Mouse (Mus musculus) stomach, embryonic 15.5 days (tissue): ENCODE data around the gene Nkx2-2. TPM values are rescaled to one million over a fixed set of nuclear protein-coding genes. Genes with fewer than 3 reads are reported as not detected.

Source experiments
- ATAC-seq: fragments of 200-750 bp; cut with Nextera tagmentation; 2 replicates; pipeline ENCODE4 v1.8.0; 2017; ENCODE audit warnings: low read depth, moderate number of reproducible peaks, moderate TSS enrichment; ENCODE audit not compliant: insufficient read depth, low FRiP score
- H3K27ac ChIP-seq: fragments of 300-500 bp; sonication (generic); 2 replicates; pipeline ENCODE4 v1.5.1; 2015; ENCODE audit warnings: mild to moderate bottlenecking, inconsistent platforms
- H3K27me3 ChIP-seq: fragments of 300-500 bp; sonication (generic); replicated peaks from 2 replicates; pipeline ENCODE4 v1.6.1; 2015; ENCODE audit warnings: inconsistent platforms
- H3K36me3 ChIP-seq: fragments of 300-500 bp; sonication (generic); 2 replicates; pipeline ENCODE4 v1.6.1; 2015; ENCODE audit warnings: inconsistent platforms
- H3K4me1 ChIP-seq: fragments of 300-500 bp; sonication (generic); 2 replicates; pipeline ENCODE4 v1.6.1; 2015; ENCODE audit warnings: inconsistent platforms
- H3K4me2 ChIP-seq: fragments of 300-500 bp; sonication (generic); 2 replicates; pipeline ENCODE4 v1.6.1; 2015; ENCODE audit warnings: mild to moderate bottlenecking, inconsistent platforms
- H3K4me3 ChIP-seq: fragments of 300-500 bp; sonication (generic); replicated peaks from 2 replicates; pipeline ENCODE4 v1.5.1; 2015; ENCODE audit warnings: inconsistent platforms
- H3K9ac ChIP-seq: fragments of 300-500 bp; sonication (generic); 2 replicates; pipeline ENCODE4 v1.6.1; 2015; ENCODE audit warnings: inconsistent platforms
- H3K9me3 ChIP-seq: fragments of 300-500 bp; sonication (generic); 2 replicates; pipeline ENCODE4 v1.6.1; 2016; ENCODE audit warnings: inconsistent platforms
- WGBS: fragments of 180-500 bp; shearing (Covaris S2); methylation state at CpG from one replicate; pipeline ENCODE4 v1.1.7; 2015; 5-methylcytosine and 5-hydroxymethylcytosine counted together
- polyA plus RNA-seq: library from polyadenylated mRNA; unstranded; fragments of >200 nt; fragmentation: Nextera tagmentation; extraction: Ambion mirVana; gene quantifications from 2 replicates; pipeline ENCODE4 v1.2.1, GENCODE M21; 2015

The Nkx2-2 gene
- polyA plus RNA-seq = 3.5 and 6.0 TPM in 2 replicates

DNA sequence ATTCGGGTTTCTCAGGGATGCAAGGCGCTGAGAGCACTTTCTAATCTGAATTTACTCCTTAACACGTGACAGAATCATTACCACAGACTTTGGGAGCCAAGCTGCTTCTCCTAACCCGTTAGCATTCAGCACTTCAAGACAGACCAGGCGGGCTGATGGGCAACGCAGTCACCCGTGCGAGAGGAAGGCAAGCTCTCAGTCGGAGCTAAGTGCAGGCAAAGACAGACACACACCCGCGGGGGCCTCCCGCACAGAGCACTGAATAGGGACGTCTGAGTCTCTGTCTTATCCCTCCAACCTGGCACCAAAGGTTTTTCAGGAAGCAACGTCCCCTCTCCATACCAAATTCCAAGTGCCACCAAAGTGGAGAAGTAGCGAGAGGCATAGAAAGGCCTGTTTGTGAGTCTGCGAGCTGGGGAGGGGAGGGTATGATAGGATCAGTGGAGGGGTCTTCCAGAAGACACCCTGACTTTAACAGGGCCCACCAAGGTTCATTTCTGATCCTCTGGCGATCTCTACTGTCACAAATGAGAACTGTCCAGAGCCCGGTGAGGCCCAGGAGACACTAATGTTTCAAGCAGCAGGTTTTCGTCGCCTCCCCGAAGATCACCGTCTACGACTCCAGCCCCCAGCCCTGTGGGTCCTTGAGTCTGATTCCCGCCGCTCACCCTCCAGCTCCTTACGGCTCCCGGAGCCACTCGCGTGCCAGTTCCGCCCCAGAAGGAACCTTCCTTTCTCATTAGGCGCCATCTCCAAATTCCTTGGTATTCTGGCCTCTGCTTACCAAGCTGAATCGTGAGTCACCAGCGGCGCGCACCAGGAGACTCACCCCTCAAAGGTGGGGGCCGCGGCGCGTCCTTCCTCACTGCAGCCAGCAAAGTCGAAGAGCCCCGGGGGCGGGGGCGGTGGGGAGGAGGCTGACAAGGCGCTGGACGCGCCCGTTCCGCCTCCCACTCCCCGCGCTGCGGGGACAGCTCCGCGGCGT is at the start of gene Nkx2-2:
Nkx2-2 (minus strand) TSS at position 973 of the 985 bp plus-strand sequence.
- WGBS = under 1% methylated on average over 53 of the region's 54 CpGs
- Histone ChIP-seq H3K4me3 (peak within 1 kb of the TSS; percentile 39), H3K9me3 (no peaks in the 10 kb centered on the region), H3K9ac (no peak within 1 kb of the TSS), H3K27ac (peak within 1 kb of the TSS; percentile 16; the same call in 1 of the 2 replicates), H3K36me3 (no peaks in the 10 kb centered on the region), H3K4me2 (peak within 1 kb of the TSS; percentile 64), H3K4me1 (peaks cover 22% of the 10 kb centered on the region), H3K27me3 (peaks cover 83% of the 10 kb centered on the region)
- ATAC-seq = no peak

DNA sequence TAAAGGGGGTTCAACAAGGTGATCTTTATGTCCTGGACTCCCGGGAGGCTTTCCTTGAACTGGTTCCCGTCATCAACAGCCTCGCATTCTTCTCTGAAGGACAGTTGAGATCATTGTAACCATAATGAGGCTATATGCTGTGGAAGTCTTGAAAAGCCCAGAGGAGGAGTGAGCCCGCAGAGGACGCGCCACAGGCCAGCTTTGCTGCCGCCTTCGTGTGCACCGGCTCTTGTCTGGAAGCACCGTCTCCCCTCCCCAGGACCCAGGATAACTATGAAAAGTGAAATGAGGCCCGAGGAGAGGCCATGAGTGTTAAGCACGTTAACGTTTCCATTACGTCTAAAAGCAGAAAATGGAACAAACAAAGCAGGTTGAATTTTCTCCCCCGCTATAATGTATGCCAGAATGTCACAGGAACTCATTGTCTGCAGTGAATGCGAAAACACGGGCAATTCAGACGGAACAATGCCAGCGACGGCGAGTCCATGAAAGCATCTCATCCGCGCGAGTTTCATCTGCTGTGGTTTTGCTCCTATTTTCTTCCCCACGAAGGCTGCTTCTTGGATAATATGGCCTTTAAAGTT is 41.8 kb upstream of the Nkx2-2 start:
- Histone ChIP-seq H3K27ac (no peak overlapping the region), H3K9ac (no peak overlapping the region), H3K9me3 (no peaks in the 10 kb centered on the region), H3K4me1 (no peaks in the 10 kb centered on the region), H3K27me3 (no peaks in the 10 kb centered on the region), H3K36me3 (no peaks in the 10 kb centered on the region), H3K4me2 (no peak overlapping the region), H3K4me3 (no peak overlapping the region)
- 87% methylated on average over 25 of the region's 25 CpGs for WGBS
- ATAC-seq = no peak

DNA sequence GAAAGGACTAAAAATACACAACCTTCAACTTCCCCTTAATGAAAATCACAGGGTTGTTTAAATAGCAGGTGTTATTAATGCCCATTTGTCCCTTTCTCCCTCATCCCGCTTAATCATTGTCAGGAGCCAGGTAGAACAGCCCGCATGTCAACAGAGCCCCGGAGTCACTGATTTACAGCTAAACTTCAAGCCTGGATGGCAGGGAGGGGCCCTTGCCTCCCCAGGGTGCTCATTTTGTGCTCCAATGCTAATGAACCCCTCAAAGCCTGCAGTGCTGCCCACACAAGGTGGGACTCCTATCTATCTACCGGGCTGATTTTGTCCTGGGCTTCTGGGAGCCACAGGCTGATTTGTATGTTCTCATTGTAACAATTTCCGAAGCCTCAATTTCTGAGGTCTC is 37.1 kb upstream of the Nkx2-2 start:
- H3K36me3 ChIP-seq = no peaks in the 10 kb centered on the region
- H3K4me2 ChIP-seq = no peak overlapping the region
- no peak overlapping the region for H3K4me3 ChIP-seq
- no peaks in the 10 kb centered on the region for H3K27me3 ChIP-seq
- no peaks in the 10 kb centered on the region for H3K9me3 ChIP-seq
- H3K27ac ChIP-seq = no peak overlapping the region
- peak; percentile 47; the same call in 1 of the 2 replicates for ATAC-seq
- no peaks in the 10 kb centered on the region for H3K4me1 ChIP-seq
- 32% methylated on average over 5 of the region's 5 CpGs for WGBS
- no peak overlapping the region for H3K9ac ChIP-seq

DNA sequence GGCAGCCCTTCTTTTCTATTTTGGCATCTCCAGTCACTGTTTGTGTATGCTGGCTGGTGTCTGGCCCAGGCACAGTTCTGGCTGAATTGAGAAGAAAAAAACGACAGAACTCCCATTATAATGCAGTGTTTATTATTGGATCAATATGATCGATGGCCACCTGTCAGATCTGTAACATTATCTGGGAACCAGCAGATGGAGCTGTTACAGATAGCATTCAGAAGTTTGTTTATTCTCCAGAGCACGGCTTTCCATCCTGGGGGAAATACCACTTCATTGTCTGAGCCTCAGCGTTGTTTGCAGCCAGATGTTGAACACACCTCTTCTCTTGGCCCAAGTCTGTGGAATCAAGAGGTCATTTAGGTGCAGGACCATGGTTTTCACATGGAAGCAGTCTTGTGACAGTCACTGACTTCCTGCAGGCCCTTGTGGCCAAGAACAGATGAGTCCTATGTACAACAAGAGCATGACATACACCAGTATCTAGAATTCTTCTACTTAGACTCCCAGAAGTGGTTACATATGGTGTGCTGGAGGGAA is 11.1 kb upstream of the Nkx2-2 start:
- no peaks in the 10 kb centered on the region for H3K36me3 ChIP-seq
- no peak overlapping the region for H3K4me2 ChIP-seq
- no peaks in the 10 kb centered on the region for H3K27me3 ChIP-seq
- no peaks in the 10 kb centered on the region for H3K4me1 ChIP-seq
- H3K9ac ChIP-seq = no peak overlapping the region
- ATAC-seq = no peak
- WGBS = 8% methylated on average over 4 of the region's 4 CpGs
- no peaks in the 10 kb centered on the region for H3K9me3 ChIP-seq
- H3K27ac ChIP-seq = no peak overlapping the region
- no peak overlapping the region for H3K4me3 ChIP-seq

DNA sequence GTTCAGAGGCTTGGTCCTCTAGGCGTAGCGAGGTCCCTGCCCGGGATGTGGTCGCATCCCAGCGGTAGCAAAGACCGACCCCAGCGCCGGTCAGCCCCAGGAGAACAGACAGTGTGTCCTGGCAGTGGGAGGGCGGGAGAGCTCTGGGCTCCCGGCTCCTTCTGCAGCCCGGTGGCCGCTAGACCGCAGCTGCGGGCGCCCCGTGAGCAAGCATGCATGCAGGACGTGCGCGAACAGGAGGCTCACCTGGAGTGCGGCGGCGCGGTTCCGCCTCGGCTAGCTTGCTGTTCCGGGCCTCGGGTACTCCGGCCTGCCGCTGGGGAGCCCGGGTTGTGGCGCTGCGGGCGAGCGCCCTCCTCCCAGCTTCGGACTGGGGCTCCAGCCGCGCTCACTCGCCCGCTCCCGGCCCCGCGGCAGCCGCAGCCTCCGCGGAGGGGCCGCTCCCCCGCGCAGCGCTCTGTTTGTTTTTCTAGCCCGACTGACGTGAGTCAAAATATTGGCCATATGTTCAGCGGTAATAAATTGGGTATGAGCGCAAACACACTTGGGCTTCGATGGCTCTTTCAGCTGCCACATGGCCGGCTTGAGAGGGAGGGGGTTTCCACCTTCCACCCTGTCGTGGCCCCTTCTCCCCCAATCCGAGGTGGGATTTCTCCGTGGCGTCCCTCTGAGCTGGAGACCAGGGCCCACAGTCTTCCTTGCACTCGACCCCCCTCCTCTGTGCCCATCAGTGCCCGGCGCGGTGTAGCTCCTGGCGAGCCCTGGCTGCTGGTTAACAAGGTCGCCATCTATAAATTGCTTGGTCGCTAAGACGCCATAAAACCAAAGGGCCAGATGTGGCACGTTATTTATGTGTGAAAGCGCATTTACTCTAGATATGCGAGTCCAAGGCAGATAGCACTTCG is 920 bp upstream of the Nkx2-2 start:
- Histone ChIP-seq H3K4me1 (peaks cover 22% of the 10 kb centered on the region), H3K36me3 (no peaks in the 10 kb centered on the region), H3K27ac (peak overlapping the region; percentile 16; the same call in 1 of the 2 replicates), H3K4me2 (peak overlapping the region; percentile 64), H3K9ac (no peak overlapping the region), H3K27me3 (peaks cover 69% of the 10 kb centered on the region), H3K4me3 (peak overlapping the region; percentile 39), H3K9me3 (no peaks in the 10 kb centered on the region)
- peak; percentile 36; the same call in 1 of the 2 replicates for ATAC-seq
- WGBS = under 1% methylated on average over 70 of the region's 71 CpGs

DNA sequence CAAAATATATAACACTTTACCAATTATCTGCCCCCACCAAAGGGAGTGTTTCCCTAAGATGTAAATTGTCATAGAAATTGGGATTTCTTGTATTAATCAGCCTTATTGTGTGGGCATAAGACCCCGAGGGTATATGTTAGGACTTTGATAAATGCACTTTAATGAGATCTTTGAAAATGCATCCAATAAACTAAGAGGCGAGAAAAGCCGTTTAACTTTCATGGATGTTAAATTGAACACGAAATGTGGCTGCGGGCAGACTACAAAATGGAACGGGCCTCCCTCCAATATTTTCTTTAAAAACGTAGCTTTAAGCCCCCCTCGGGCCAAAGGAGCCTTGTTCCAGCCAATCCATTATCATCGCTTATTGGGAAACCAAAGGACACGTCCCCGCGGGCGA is 1.3 kb downstream of the Nkx2-2 start:
- WGBS = 3% methylated on average over 13 of the region's 13 CpGs
- no peak overlapping the region for H3K4me2 ChIP-seq

DNA sequence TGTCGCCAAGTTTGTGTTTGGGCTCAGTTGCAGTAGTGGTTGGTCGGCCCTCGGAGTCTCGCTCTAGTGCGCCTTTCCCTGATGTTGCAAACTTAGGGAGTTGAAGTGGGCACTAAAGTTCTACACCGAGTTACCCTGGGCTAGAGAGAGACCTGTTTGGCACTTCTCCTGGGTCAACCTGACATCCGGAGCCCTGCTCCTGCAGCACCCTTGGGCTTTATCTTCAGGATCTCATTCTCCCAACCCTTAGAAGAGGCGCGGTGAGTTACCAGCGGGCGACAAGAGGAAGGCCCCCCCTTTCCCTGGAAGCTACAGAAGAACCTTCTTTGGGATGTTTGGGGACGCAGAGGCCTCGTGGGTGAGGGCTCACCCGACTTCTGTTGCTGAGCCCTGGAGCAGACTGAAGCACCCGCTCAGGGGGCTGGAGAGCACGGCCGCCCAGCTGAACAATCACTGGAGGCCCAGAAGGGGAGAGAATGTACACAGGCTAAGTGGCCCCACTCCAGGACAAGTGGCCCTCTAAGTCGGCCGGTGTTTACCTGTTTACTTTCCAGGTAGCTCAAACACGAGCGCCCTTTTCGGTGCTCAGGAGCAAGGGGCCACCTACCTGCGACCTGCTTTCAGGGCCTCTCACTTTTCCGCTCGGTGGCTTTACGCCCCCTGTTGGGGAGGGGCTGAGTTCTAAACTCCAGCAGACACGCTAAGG is 3.6 kb downstream of the Nkx2-2 start:
- peaks cover 97% of the 10 kb centered on the region for H3K27me3 ChIP-seq
- no peak overlapping the region for H3K27ac ChIP-seq
- peaks cover 25% of the 10 kb centered on the region for H3K4me1 ChIP-seq
- no peak overlapping the region for H3K9ac ChIP-seq
- H3K9me3 ChIP-seq = no peaks in the 10 kb centered on the region
- 0 out of 2 replicates have a peak overlapping the region, but pooled peaks have one; percentile 1 for H3K4me3 ChIP-seq
- ATAC-seq = no peak; the same call in 1 of the 2 replicates
- WGBS = 1% methylated on average over 27 of the region's 27 CpGs
- no peak overlapping the region for H3K4me2 ChIP-seq
- no peaks in the 10 kb centered on the region for H3K36me3 ChIP-seq

More for the DNA sequence above, 1.3 kb downstream of the Nkx2-2 start:
- no peak overlapping the region for H3K27ac ChIP-seq
- peaks cover 89% of the 10 kb centered on the region for H3K27me3 ChIP-seq
- no peak for ATAC-seq
- H3K36me3 ChIP-seq = no peaks in the 10 kb centered on the region
- peaks cover 22% of the 10 kb centered on the region for H3K4me1 ChIP-seq
- H3K9ac ChIP-seq = no peak overlapping the region
- H3K4me3 ChIP-seq = peak overlapping the region; percentile 39
- H3K9me3 ChIP-seq = no peaks in the 10 kb centered on the region

DNA sequence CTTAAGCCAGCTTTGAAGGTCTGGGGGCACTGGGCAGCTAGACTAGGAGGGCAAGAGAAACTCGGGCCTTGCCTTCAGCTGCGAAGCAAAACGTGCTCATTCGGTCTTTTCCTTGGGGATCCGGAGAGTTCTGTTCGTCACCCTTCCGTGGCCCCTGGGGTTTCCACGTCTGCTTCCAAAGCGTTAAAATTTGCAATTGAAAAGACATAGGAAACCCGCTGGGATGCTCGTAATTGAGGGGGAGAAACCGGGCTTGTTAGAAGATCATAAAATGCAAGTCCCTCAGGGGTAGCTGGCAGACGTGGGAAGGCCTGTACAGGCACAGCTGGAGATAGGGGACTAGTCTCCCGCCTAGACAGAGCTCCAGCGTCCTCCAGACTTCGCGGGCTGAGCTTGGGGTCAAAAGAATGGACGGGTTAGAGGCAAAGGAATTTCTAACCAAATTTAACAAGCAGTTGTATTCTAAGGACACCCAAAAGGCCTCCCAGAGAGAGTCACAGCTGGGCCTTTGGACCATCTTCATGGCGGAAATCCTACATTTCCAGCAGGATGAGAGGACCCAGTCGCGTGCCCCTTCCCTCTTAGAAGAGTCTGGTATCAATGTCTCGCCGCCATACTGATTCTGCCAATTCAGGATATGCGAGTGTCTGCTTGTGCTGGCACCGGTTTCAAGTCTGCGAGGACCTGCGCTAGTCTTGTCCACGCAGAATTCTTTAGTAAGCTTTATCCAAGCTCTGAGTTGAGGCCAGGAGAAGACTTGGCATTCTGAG is 4.3 kb downstream of the Nkx2-2 start:
- Histone ChIP-seq H3K27ac (no peak overlapping the region), H3K9me3 (no peaks in the 10 kb centered on the region), H3K9ac (no peak overlapping the region), H3K36me3 (no peaks in the 10 kb centered on the region), H3K4me3 (0 out of 2 replicates have a peak overlapping the region, but pooled peaks have one; percentile 1), H3K4me2 (no peak overlapping the region), H3K4me1 (peaks cover 18% of the 10 kb centered on the region), H3K27me3 (peaks cover 93% of the 10 kb centered on the region)
- 3% methylated on average over 28 of the region's 28 CpGs for WGBS
- no peak for ATAC-seq

DNA sequence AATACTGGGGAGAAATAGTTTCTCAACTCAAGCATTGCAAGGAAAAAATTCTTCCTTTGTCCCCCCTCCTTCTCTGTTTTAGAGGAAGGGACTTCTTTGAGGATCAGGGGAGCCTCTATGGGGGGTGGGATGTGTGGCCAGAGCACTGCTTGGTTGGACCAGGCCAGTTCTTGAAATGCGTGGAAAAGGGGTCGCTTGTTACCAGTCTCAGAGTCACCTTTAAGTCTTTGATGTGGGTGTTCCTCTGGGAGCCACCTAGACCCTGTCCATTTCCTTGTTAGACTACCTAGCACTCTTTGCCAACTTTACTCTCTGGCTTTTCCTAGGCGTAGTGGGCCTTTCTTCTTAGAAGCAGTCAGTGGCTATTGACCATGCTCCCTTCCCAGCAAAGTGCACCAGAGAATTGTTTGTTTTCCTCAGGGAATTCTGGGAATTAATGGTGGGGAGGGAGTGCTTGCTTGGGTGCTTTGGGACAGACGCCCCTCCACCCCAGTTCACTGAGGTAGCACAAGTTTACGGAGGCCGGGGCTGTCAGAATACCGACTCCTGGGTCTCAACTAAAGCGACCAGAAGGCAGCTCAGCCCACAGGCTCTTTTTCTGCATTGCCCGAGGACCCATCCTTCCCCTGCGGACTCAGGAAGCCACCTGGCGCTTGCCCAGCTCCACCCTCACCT is 5.0 kb downstream of the Nkx2-2 start:
- 10% methylated on average over 11 of the region's 11 CpGs for WGBS
- Histone ChIP-seq H3K4me1 (peaks cover 17% of the 10 kb centered on the region), H3K4me3 (no peak overlapping the region), H3K9ac (no peak overlapping the region), H3K36me3 (no peaks in the 10 kb centered on the region), H3K9me3 (no peaks in the 10 kb centered on the region), H3K27me3 (peaks cover 93% of the 10 kb centered on the region), H3K27ac (no peak overlapping the region), H3K4me2 (no peak overlapping the region)
- ATAC-seq = no peak
